Mouse (Mus musculus) bone marrow, adult 2 months (tissue): Measurements from ENCODE around the gene Scrn3.

ENCODE experiments used
- CTCF ChIP-seq: fragments of 200-500 bp; IDR thresholded peaks from 2 replicates; pipeline ENCODE4 v1.5.1; 2011; ENCODE audit warnings: low read length, control low read depth; ENCODE audit not compliant: control insufficient read depth, insufficient read depth
- POLR2A ChIP-seq: fragments of 200-500 bp; IDR thresholded peaks from 2 replicates; pipeline ENCODE4 v1.6.1; 2011; ENCODE audit warnings: low read depth, mild to moderate bottlenecking, control low read depth, low read length, borderline replicate concordance; ENCODE audit not compliant: control insufficient read depth

GRCm38 (mm10) chr2:73313117-73313501 lies 708 bp downstream of the Scrn3 start:
- TF ChIP-seq POLR2A (no peak), CTCF (no peak)
